Mouse (Mus musculus): ENCODE data around the gene Ccdc85b. TPM values are rescaled to one million over a fixed set of nuclear protein-coding genes. Genes with fewer than 3 reads are reported as not detected.

The Ccdc85b gene
- polyA plus RNA-seq, 1 experiment = 12.1 TPM

- TF ChIP-seq CTCF (IDR thresholded peaks at IDR 0.05; ENCODE audit: borderline replicate concordance, extremely low read depth, insufficient read depth, insufficient read length) (no peak), POLR2A (IDR thresholded peaks at IDR 0.05; ENCODE audit: borderline replicate concordance, extremely low read depth, insufficient read depth, insufficient read length, poor library complexity, severe bottlenecking) (no peak)
Measured at GRCm38 (mm10) chr19:5477668-5478300, 20.1 kb upstream of the Ccdc85b start.

GRCm38 (mm10) chr19:5477004-5477667 lies 19.4 kb upstream of the Ccdc85b start:
- TF ChIP-seq CTCF (IDR thresholded peaks at IDR 0.05; ENCODE audit: borderline replicate concordance, extremely low read depth, insufficient read depth, insufficient read length) = no peak
- TF ChIP-seq POLR2A (IDR thresholded peaks at IDR 0.05; ENCODE audit: borderline replicate concordance, extremely low read depth, insufficient read depth, insufficient read length, poor library complexity, severe bottlenecking) = no peak

More at GRCm38 (mm10) chr19:5477668-5478300, 20.1 kb upstream of the Ccdc85b start:
- no peak for DNase-seq (ENCODE audit: low read depth)

DNA sequence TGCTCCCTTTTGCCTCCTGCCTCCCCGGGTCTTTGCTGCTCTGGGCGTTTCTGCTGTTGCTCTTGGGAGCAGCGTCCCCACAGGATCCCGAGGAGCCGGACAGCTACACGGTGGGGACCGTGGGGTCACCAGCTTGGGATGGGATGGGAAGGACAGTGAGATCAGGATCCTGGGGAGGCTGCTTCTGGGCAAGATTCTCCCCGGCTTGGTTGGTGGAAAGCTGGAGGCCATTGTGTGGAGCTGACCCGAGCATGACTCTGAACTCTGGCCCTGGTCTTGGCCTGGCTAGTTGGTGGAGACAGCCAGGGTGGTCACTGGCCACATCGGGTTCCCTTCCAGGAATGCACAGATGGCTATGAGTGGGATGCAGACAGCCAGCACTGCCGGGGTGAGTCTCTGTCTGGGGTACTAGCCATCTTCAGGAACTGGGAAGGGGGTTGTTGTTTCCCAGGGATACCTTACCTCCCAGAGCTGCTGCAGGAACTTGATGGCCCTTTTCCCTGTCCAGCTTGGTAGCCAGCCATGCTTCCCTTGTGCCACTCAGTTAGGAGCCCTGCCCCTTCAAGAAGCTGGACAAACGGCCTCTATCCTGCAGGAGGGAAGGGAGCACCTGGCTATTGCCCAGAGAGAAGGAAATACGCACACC lies 17.5 kb upstream of the Ccdc85b start:
- no peak for DNase-seq (ENCODE audit: low read depth)
- TF ChIP-seq POLR2A (IDR thresholded peaks at IDR 0.05; ENCODE audit: borderline replicate concordance, extremely low read depth, insufficient read depth, insufficient read length, poor library complexity, severe bottlenecking) (no peak), CTCF (IDR thresholded peaks at IDR 0.05; ENCODE audit: borderline replicate concordance, extremely low read depth, insufficient read depth, insufficient read length) (no peak)

More at GRCm38 (mm10) chr19:5477004-5477667, 19.4 kb upstream of the Ccdc85b start:
- no peak for DNase-seq (ENCODE audit: low read depth)

- no peak for TF ChIP-seq CTCF (IDR thresholded peaks at IDR 0.05; ENCODE audit: borderline replicate concordance, extremely low read depth, insufficient read depth, insufficient read length)
- TF ChIP-seq POLR2A (IDR thresholded peaks at IDR 0.05; ENCODE audit: borderline replicate concordance, extremely low read depth, insufficient read depth, insufficient read length, poor library complexity, severe bottlenecking) = no peak
- DNase-seq (ENCODE audit: low read depth) = peak; percentile 50
Measured at GRCm38 (mm10) chr19:5474281-5475068, 16.8 kb upstream of the Ccdc85b start.

- peak; percentile 92 for DNase-seq (ENCODE audit: low read depth)
- TF ChIP-seq POLR2A (IDR thresholded peaks at IDR 0.05; ENCODE audit: borderline replicate concordance, extremely low read depth, insufficient read depth, insufficient read length, poor library complexity, severe bottlenecking) (no peak), CTCF (IDR thresholded peaks at IDR 0.05; ENCODE audit: borderline replicate concordance, extremely low read depth, insufficient read depth, insufficient read length) (no peak)
Measured at GRCm38 (mm10) chr19:5473720-5474119, 16.0 kb upstream of the Ccdc85b start, which contains the start of gene Efemp2. Efemp2 (plus strand) TSS chr19:5473954.

DNA sequence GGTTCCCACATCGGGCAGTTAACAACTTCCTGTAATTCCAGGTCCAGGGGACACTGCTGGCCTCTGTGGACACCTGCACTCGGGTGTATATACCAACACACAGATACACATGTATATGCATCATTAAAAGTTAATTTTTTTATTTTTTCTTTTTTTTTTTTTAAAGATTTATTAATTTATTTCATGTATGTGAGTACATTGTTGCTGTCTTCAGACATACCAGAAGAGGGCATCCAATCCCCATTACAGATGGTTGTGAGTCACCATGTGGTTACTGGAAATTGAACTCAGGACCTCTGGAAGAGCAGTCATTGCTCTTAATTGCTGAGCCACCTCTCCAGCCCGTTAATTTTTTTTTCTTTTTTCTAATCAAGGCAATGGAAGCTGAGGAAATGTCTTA lies 15.2 kb upstream of the Ccdc85b start:
- TF ChIP-seq POLR2A (IDR thresholded peaks at IDR 0.05; ENCODE audit: borderline replicate concordance, extremely low read depth, insufficient read depth, insufficient read length, poor library complexity, severe bottlenecking) (no peak), CTCF (IDR thresholded peaks at IDR 0.05; ENCODE audit: borderline replicate concordance, extremely low read depth, insufficient read depth, insufficient read length) (no peak)
- no peak for DNase-seq (ENCODE audit: low read depth)

DNA sequence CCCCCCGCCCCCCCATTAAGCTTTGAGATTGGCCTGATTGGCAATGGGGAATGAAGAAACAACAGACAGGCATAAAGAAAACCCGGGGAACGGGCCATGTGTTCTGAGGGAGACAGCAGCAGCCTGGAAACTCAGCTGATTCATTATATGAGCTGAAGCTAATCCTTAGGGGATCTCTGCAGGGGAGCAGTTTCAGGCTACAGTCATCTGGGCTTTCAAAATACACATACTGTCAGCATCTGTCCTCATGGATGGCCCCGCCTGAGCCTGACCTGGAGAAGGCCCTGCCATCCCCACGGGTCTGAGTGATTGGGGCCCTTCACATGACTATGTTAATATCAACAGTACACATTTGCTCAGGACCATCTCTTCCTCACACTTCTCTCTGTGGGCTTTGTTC lies 14.2 kb upstream of the Ccdc85b start:
- DNase-seq (ENCODE audit: low read depth) = no peak
- TF ChIP-seq CTCF (IDR thresholded peaks at IDR 0.05; ENCODE audit: borderline replicate concordance, extremely low read depth, insufficient read depth, insufficient read length) = no peak
- no peak for TF ChIP-seq POLR2A (IDR thresholded peaks at IDR 0.05; ENCODE audit: borderline replicate concordance, extremely low read depth, insufficient read depth, insufficient read length, poor library complexity, severe bottlenecking)

- DNase-seq (ENCODE audit: low read depth) = no peak
- TF ChIP-seq POLR2A (IDR thresholded peaks at IDR 0.05; ENCODE audit: borderline replicate concordance, extremely low read depth, insufficient read depth, insufficient read length, poor library complexity, severe bottlenecking) (no peak), CTCF (IDR thresholded peaks at IDR 0.05; ENCODE audit: borderline replicate concordance, extremely low read depth, insufficient read depth, insufficient read length) (no peak)
Measured at GRCm38 (mm10) chr19:5468374-5468773, 10.7 kb upstream of the Ccdc85b start, which contains the start of gene Ctsw. Ctsw (minus strand) TSS chr19:5468507.

DNA sequence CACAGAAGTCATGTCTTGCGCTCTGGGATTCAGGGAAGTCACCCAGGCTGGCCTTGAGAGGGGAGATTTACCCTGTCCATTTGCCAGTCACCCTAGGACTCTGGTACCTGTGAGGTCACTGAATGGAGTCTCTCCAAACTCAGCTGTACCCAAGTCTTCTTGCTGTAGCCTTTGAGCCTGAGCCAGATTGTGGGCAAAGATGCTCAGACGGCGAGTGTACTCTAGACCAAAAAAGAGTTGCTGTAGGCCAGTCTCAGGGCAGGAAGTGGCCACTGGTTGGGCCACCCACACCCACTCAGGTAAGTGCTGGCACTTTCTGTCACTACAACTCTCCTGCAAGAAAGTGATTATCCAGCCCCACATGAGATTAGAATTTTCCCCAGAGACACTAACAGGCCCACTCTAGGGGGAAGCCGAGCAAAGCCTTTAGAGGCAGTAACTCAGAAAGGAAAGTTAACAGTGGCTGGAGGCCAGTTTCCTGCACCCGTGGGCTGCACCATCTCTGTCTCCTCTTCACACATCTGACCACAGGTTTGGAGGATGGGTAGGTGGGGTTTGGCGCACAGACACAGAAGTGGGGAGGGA lies 9.3 kb upstream of the Ccdc85b start:
- TF ChIP-seq POLR2A (IDR thresholded peaks at IDR 0.05; ENCODE audit: borderline replicate concordance, extremely low read depth, insufficient read depth, insufficient read length, poor library complexity, severe bottlenecking) = no peak
- TF ChIP-seq CTCF (IDR thresholded peaks at IDR 0.05; ENCODE audit: borderline replicate concordance, extremely low read depth, insufficient read depth, insufficient read length) = no peak
- no peak for DNase-seq (ENCODE audit: low read depth)

DNA sequence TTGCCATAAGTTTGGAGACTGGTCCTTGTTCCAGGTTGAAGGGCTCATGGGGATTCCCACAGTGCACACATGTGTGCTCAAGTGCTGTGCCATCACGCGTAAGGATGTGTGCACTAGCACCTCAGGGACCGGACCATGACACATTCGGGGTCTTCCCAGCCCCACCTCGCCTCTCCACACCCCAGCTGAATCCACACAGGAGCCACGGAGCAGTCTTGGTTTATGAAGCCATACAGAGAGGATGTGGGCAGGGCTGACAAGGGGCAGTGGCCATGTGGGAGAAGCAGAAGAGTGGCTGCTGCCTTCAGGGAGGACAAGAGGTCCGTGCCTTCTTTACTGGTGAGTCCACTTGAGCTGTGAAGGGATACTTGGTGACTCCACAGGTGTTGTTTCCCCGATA lies 7.3 kb upstream of the Ccdc85b start:
- no peak for DNase-seq (ENCODE audit: low read depth)
- no peak for TF ChIP-seq CTCF (IDR thresholded peaks at IDR 0.05; ENCODE audit: borderline replicate concordance, extremely low read depth, insufficient read depth, insufficient read length)
- no peak for TF ChIP-seq POLR2A (IDR thresholded peaks at IDR 0.05; ENCODE audit: borderline replicate concordance, extremely low read depth, insufficient read depth, insufficient read length, poor library complexity, severe bottlenecking)

Data from brain, embryonic 14.5 days (tissue).